Mouse (Mus musculus): ENCODE results near the gene Igbp1. TPM values are rescaled to one million over a fixed set of nuclear protein-coding genes. Genes with fewer than 3 reads are reported as not detected.
A peak's percentile ranks its signal among the peaks of the same experiment; 100 is the strongest.

Gene Igbp1
- total RNA-seq (2021) = 10 to 100 TPM; 33.5 to 35.3 TPM
- long read RNA-seq, experiment 1, transcript Igbp1-201 (6 exons, 1,518 nt) = major isoform, 18 of 23 reads
- long read RNA-seq, experiment 1, partial matches to known transcripts = 4 of 23 reads
- long read RNA-seq, experiment 1, other reads (novel, unspliced or antisense) = 1 of 23 reads
- long read RNA-seq, experiment 2, transcript Igbp1-201 (6 exons, 1,518 nt) = major isoform, 21 of 29 reads
- long read RNA-seq, experiment 2, partial matches to known transcripts = 8 of 29 reads
- long read RNA-seq, experiment 2, other reads (novel, unspliced or antisense) = 0 of 29 reads

DNA sequence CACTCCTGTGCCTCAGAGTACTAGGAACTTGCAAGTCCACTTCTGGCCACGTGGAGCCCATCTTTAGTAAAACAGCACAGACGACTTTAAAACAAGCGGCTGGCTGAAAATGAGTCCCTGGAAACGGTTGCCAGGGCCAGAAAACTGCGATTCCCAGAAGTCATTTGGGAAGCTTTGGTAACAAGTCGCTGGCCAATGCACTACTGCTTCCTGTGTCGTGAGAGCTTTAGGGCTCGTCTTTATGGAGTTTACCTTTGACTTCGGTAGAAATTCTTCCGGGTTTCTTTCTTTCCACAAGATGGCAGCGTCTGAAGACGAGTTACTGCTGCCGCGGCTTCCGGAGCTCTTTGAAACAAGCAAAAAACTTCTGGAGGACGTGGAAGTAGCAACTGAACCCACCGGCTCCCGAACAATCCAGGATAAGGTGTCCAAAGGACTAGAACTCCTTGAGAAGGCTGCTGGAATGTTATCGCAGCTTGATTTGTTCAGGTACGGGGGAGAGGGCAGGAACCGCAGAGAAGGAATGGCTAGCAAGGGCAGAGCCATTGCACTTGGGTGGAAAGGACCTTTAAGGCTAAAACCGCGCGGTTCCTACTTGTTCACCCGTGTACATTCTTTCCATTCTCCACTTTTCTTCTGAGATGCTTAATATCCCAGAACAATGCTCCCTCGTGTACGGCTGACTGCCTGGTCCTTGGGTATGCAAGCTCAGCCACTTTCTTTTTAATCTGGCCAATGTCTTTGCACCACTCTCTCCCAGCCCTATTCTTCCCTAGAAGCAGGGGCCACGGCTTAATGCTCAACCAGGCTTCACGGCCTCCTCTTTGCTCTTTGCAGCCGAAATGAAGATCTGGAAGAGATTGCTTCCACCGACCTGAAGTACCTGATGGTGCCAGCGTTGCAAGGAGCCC, at the start of gene Igbp1:
Gene Igbp1, plus strand, starts transcription at position 224 of the 911 bp plus-strand sequence.
- intact Hi-C loops (cut with DNase I; ENCODE audit: low total_unique reads) = no loop called here
- peak; percentile 73 for DNase-seq

DNA sequence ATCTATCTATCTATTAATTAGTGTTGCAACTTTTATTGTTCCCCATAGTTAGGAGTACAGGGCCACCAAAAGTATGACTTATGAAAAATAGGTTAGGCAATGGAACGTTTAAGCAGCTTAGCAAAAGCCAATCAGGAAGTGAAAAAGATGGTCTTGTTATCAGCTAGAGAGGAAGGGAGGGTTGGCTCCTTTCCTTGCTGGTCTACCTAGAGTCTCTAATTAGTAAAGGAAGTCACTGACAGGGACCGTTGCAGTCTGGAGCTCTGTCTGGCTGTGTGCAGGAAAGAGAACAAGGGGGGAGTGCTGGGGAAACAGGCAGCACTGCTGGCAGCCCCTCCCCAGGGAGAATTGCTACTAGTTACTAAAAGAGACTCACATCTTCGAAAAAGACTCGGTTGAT, 26.0 kb upstream of the Igbp1 start:
- DNase-seq = no peak
- intact Hi-C loops (cut with DNase I; ENCODE audit: low total_unique reads) = no loop called here

DNA sequence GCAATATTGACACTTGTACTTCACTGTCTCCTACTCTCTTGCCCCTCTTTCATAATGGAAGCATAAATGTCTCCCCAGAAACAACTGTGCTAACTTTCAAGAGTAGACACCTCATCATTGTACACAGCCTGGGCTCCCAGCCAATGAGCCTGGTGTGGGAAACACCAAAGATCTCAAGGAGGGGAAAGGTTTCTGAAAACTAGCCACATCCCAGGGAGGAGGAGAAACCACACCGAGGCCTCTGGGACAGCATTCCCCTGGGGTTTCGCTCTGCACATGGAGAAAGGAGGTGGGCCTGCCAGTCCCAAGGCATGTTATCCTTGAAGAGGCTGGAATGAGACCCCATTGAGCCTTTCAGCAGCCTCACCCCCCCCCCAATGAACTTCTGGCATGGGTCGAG, 24.0 kb upstream of the Igbp1 start:
- intact Hi-C loops (cut with DNase I; ENCODE audit: low total_unique reads) = no loop called here
- DNase-seq = peak; percentile 4

DNA sequence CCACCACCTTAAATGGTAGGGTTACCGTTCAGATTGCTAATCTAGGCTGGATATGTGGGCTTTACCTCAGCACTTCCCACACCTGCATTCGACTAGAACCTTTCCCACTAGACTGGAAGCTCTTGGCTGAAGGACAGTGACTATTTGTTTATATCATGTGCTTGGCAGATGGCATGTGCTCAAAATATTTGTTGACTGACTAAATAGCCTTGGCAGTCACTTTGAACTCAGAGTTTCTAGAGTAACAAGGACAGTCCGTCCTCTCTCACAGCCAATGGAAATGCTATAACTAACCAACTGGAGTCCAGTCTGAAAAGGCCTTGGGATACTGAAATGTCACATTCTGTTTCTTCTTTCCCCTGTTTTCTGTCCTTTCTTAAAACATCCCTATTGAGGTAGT, 22.6 kb upstream of the Igbp1 start:
- no peak for DNase-seq
- intact Hi-C loops (cut with DNase I; ENCODE audit: low total_unique reads) = no loop called here

DNA sequence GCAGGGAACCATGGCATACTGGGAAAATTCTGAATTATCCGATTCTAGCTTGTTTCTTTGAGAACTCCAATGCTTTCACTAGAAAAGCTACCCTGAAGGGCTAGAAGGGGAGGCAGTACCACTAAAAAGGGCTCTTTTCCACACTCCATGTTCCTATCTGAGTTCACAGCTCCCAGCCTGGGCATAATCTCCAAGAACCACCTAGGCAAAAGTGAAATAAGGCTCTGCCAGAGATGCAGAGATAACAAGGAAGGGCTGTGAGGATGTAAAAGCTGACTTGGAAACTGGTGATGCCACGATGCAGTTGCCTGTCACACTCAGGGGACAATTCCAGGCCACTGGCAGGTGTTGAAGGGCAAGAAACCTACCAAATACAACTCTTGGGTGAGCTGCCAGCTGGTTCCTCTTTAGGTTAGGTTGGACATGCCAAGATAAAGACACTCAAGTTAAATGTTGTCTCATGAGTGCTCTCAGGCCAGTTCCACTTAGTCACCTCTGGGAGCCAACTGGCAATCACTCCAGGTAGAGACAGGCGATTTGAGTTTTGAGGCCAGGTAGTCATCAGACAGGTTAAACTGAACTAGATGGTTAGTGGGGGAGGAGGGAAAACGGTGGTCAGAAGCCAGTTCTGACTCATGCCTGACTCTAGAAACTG, 18.4 kb upstream of the Igbp1 start:
- intact Hi-C loops (cut with DNase I; ENCODE audit: low total_unique reads) = loop anchor here (5.0 kb wide), 1 partner anchor 78 kb away; no protein-coding TSS in a partner anchor
- no peak for DNase-seq

DNA sequence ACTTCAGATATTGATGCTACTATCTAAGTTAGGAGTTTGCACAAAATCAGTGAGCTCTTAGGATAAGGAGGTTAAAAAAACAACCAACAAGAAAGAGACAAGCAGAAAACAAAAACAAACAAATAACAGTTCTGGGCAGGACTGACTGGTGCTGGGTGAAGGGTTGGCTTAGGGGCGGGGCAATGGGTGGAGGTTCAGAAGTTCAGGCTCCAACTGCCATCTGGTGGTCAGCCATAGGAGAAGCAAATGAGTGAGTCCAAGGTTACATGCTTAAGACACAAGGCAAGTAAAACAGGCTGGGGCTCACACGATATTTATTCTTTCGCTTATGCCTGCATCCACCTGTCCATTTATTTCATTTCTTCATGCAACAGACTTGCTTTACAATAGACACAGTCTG, 13.8 kb upstream of the Igbp1 start:
- DNase-seq = peak; percentile 67
- intact Hi-C loops (cut with DNase I; ENCODE audit: low total_unique reads) = loop anchor here (10.0 kb wide), 1 partner anchor 626 kb away; no protein-coding TSS in a partner anchor

DNA sequence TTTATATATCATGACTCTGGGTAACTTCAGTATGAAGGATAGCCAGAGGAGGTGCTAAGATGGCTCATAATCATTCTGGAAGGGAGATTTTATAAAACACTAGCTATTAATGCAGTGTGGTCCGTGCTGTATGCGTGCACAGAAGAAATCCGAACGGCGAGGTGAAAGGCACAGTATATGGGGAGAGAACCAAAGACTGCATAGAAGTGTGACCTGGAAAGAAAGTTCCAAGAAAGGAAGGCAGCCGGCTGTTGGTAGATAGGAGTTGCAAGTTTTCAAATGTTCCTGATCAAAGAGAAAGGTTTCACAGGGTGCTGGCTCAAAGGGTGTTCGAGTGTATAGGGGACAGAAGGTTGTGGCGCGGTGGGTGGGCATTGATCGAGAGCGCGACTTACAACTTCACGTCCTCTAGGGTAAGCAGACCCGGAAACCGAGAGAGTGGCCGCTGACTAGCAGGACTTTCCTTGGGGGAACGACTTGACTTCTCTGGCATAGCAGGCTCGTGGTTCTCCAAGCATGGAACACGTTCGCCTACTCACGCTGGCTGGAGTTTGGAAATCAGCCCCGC, 507 bp upstream of the Igbp1 start:
- intact Hi-C loops (cut with DNase I; ENCODE audit: low total_unique reads) = no loop called here
- DNase-seq = no peak

DNA sequence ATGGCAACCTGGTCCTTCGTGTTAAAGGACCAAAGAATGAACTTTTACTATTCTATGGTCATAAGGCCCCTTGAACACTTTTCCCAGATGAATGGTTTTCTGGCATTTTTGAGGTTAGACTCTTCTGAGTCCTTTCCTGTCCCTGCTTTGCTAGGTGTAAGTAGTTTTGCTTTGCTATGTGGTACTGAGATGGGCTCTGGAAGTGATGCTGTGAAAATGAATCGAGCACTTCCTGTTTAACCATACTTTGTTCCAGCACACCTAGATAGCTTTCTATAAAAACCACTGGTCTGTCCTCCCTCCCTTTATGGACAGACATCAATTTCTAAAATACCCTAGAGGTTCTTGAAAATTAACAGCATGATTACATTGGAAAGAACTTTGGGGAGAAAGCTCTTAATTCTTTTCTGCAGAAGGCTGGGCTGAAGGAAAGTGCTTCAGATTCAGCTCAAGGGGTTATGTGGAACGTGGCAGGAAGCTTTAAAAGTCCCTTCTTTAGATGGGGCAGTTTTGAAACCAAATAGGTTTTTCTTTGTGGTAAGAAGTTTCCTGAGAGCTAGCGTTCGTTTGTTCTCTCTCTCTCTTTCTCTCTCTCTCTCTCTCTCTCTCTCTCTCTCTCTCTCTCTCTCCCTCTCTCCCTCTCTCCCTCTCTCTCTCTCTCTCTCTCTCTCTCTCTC, 10.2 kb downstream of the Igbp1 start:
- DNase-seq = no peak
- intact Hi-C loops (cut with DNase I; ENCODE audit: low total_unique reads) = no loop called here

DNA sequence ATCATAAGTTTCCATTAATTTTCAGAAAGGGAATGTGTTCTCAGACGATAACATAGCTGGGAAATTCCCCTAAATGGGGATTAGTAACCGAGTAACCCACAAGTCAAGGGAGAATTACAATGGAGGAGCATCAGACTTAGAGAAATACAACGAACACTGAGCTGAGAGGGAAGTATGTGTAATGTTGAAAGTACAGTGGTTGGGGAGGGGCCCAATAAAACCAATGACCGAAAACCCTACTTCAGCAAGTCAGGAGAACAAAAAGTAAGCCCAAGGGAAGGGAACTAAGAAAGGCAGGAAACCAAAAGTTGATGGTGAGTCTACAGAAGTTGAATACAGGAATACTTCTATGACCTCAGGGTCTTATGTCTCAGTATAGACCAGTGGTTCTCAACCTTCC, 14.1 kb downstream of the Igbp1 start:
- DNase-seq = no peak
- intact Hi-C loops (cut with DNase I; ENCODE audit: low total_unique reads) = no loop called here

DNA sequence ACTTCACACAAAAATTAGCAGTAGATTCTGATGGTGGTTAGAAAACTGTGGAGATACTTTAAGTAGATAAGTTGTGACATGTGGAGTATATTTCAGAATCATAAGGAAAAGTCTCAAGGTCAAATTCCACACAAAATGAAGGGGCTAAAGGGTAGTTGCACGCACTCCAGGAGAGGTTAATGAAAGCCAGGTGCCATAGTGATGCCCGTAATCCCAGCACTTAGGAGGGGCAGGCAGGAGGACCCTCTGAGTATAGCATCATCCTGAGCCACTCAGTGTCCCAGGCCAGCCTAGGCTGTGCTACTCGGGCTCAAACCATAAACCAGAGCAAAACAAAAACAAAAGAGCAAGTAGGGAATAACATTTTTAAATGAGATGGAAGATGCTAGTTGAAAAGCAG, 15.8 kb downstream of the Igbp1 start:
- intact Hi-C loops (cut with DNase I; ENCODE audit: low total_unique reads) = no loop called here
- no peak for DNase-seq

DNA sequence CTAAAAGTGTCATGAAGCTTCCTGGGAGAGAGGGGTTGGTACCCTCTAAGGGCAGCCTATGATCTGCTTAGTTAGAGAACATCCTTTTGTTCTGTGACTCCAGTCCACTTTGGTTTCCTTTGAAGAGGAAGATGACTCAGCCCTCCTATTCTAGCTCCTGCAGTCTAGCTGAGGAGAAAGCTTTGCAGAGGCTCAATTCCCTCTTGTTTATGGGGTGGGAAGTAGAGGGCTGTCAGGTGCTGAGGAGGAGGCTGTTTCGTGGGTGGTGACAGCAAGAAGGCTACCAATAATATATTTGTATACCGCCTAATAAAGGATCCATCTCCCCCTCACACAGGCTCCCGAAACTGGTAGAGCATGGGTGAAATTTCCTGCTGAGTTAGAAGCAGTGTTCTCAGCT, 22.6 kb downstream of the Igbp1 start:
- intact Hi-C loops (cut with DNase I; ENCODE audit: low total_unique reads) = no loop called here
- no peak for DNase-seq

DNA sequence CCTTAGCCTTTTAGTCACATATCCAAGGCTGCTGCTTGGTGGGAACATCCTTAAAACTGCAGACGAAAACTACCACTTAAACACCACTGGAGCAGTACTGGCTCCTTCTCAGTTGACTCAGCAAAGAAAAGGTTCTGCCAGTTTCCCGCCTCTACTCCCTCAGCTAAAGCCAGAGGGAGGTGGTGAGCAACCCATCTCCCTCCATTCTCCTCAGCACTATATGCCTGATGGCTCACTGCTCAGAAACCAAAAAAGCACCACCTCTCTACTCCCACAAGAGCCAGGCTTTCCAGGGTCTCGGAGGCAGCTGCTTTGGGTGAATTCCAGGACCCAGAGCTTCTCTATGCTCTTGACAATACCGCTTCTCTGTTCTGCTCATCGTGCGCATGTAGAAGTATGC, 23.5 kb downstream of the Igbp1 start:
- intact Hi-C loops (cut with DNase I; ENCODE audit: low total_unique reads) = no loop called here
- no peak for DNase-seq

DNA sequence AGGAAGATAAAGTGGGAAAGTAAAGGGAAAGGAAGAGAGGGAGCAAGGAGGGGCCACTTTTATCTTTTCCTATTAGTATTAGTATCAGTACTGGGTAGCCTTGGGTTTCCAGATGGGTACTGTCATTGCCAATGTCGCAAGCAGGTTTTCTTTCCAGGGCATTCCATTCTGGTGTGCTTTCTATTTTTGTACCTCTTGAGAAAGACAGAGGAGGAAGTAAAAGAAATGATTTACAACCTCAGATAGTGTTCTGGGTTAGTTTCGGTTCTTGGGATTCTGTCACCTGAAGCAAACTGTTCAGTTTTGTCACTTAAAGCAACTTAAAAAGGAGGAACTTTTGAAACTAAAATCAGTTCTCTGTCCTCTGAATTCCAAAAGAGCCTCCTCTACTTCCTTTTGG, 24.4 kb downstream of the Igbp1 start:
- intact Hi-C loops (cut with DNase I; ENCODE audit: low total_unique reads) = no loop called here
- no peak for DNase-seq

DNA sequence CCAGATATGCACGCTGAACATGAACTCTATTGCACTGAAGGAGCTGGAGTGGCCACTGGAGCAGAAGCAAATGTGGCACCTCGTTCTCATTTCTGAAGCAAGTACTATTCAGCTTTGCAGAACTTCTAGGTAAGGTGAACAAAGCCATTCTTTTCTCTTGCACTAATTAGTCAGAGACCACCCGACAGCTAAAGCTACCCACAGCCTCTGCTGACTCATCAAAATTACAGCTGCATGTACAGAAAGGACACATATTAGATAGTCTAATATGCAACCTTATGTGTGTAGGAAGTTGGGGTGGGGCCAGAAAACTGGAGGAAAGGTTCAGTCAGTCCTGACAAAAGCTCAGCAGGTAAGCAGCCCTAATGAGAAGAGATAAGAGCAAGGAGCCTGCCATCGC, 30.4 kb downstream of the Igbp1 start, which contains the start of gene Dgat2l6:
Gene Dgat2l6, plus strand, starts transcription at position 368 of the 400 bp plus-strand sequence.
- intact Hi-C loops (cut with DNase I; ENCODE audit: low total_unique reads) = loop anchor here (10.0 kb wide), 1 partner anchor 220 kb away; no protein-coding TSS in a partner anchor

DNA sequence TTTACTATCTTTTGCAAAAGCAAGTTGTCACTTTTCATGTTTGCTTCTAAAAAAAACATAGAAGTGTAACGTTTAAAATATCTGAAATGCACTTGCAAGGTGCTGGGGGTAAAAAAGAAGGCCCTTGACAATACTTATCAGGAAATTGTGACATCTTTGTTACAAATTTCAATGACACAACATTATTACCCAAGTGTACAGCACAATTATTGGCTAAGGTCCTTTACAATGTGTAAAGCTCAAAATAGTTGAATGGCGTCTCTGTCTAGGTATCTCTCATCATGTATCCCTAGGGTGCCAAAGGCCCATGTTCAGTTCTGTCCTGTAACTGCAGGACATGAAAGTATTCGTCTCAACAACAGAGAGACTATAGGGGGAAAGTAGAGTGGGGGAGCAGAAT, 61.9 kb downstream of the Igbp1 start:
- no peak for DNase-seq
- intact Hi-C loops (cut with DNase I; ENCODE audit: low total_unique reads) = loop anchor here (10.0 kb wide), 1 partner anchor 111 kb away; the partner anchor contains the start of gene Awat2

More for the DNA sequence above, 30.4 kb downstream of the Igbp1 start, which contains the start of gene Dgat2l6:
- DNase-seq = no peak

DNA sequence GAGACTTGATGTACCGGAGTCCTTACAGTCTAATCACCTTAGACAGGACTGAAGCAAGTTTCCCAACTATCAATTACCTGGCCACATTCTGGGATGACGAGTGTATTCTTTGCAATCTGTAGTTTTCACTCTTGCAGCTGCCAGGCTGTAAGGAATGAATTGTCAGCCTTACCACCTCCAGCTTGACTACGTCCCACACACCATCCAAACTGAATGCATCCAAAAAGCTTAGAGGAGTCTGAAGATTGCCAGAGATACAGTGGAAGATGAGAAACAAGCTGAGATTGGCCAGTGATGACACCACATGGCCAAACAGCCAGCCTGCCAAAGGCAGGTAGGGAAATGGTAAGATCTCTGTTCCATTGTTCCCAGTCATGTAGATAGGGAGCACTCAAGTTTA, 71.6 kb downstream of the Igbp1 start:
- intact Hi-C loops (cut with DNase I; ENCODE audit: low total_unique reads) = no loop called here
- DNase-seq = no peak

Data from gastrocnemius, postnatal 14 days (tissue).